Mouse (Mus musculus) liver, embryonic 13.5 days (tissue): ENCODE results near the gene Parp6. TPM values are rescaled to one million over a fixed set of nuclear protein-coding genes. Genes with fewer than 3 reads are reported as not detected.

Experiments
- ATAC-seq: fragments of 200-750 bp; cut with Nextera tagmentation; 2 replicates; pipeline ENCODE4 v1.8.0; 2017; ENCODE audit warnings: low read depth, mild to moderate bottlenecking, moderate number of reproducible peaks, moderate library complexity
- DNase-seq: peaks from one replicate; pipeline ENCODE4 v3.0.0; 2022
- H3K27ac ChIP-seq: fragments of 300-500 bp; sonication (generic); 2 replicates; pipeline ENCODE4 v1.5.1; 2015; ENCODE audit warnings: moderate library complexity, mild to moderate bottlenecking, inconsistent platforms
- H3K27me3 ChIP-seq: fragments of 300-500 bp; sonication (generic); 2 replicates; pipeline ENCODE4 v1.6.1; 2015; ENCODE audit warnings: mild to moderate bottlenecking, inconsistent platforms
- H3K36me3 ChIP-seq: fragments of 300-500 bp; sonication (generic); 2 replicates; pipeline ENCODE4 v1.6.1; 2015; ENCODE audit warnings: mild to moderate bottlenecking, inconsistent platforms
- H3K4me1 ChIP-seq: fragments of 300-500 bp; sonication (generic); replicated peaks from 2 replicates; pipeline ENCODE4 v1.6.1; 2015; ENCODE audit warnings: inconsistent platforms
- H3K4me2 ChIP-seq: fragments of 300-500 bp; sonication (generic); 2 replicates; pipeline ENCODE4 v1.6.1; 2015; ENCODE audit warnings: inconsistent platforms, mild to moderate bottlenecking, moderate library complexity
- H3K4me3 ChIP-seq: fragments of 300-500 bp; sonication (generic); replicated peaks from 2 replicates; pipeline ENCODE4 v1.5.1; 2015; ENCODE audit warnings: mild to moderate bottlenecking, inconsistent platforms
- H3K9ac ChIP-seq: fragments of 300-500 bp; sonication (generic); 2 replicates; pipeline ENCODE4 v1.6.1; 2015; ENCODE audit warnings: mild to moderate bottlenecking, inconsistent platforms
- H3K9me3 ChIP-seq: fragments of 300-500 bp; sonication (generic); replicated peaks from 2 replicates; pipeline ENCODE4 v1.6.1; 2016; ENCODE audit warnings: inconsistent platforms
- WGBS: fragments of 180-500 bp; shearing (Covaris S2); methylation state at CpG from one replicate; pipeline ENCODE4 v1.1.7; 2015; ENCODE audit not compliant: insufficient replicate concordance; 5-methylcytosine and 5-hydroxymethylcytosine counted together
- polyA plus RNA-seq: library from polyadenylated mRNA; unstranded; fragments of >200 nt; fragmentation: Nextera tagmentation; extraction: Ambion mirVana; gene quantifications from 2 replicates; pipeline ENCODE4 v1.2.1, GENCODE M21; 2015

Gene Parp6
- polyA plus RNA-seq, 1 experiment from 2014 or later: 3.7 TPM

DNA sequence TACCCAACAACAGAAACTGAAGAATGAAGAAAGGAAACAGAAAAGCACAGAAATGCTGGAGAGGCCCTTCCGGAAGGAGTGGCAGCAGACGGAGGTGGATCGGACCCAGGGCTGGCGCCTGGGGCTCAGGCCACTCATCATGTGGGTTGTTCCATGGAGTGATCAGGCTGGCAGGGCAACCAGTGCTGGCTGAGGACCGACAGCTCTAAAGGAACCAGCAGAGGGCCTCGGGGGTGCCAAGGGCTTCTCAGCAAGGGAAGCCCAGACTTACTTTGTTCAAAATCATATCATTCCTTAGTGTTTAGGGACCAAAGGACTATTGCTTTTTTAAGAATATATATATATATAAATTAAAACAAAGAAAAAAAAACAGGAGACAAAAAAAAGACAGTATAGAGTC is 11.1 kb upstream of the Parp6 start:
- no peak for ATAC-seq
- H3K27ac ChIP-seq: no peak overlapping the region
- H3K4me1 ChIP-seq: no peaks in the 10 kb centered on the region
- no peak for DNase-seq
- no peak overlapping the region for H3K9ac ChIP-seq
- H3K4me2 ChIP-seq: no peak overlapping the region
- H3K36me3 ChIP-seq: no peaks in the 10 kb centered on the region
- H3K9me3 ChIP-seq: no peaks in the 10 kb centered on the region
- no peak overlapping the region for H3K4me3 ChIP-seq
- WGBS: 51% methylated on average over 6 of the region's 6 CpGs
- H3K27me3 ChIP-seq: peaks cover 57% of the 10 kb centered on the region

- H3K9ac ChIP-seq: no peak overlapping the region
- ATAC-seq (no peak), DNase-seq (no peak)
- H3K36me3 ChIP-seq: no peaks in the 10 kb centered on the region
- peaks cover 24% of the 10 kb centered on the region for H3K27me3 ChIP-seq
- H3K4me1 ChIP-seq: peaks cover under 1% of the 10 kb centered on the region; the same call in 1 of the 2 replicates
- 54% methylated on average over 2 of the region's 2 CpGs for WGBS
- no peaks in the 10 kb centered on the region for H3K9me3 ChIP-seq
- no peak overlapping the region for H3K27ac ChIP-seq
- H3K4me2 ChIP-seq: no peak overlapping the region
- H3K4me3 ChIP-seq: no peak overlapping the region
Observed at GRCm38 (mm10) chr9:59610950-59611349, 6.1 kb upstream of the Parp6 start.

DNA sequence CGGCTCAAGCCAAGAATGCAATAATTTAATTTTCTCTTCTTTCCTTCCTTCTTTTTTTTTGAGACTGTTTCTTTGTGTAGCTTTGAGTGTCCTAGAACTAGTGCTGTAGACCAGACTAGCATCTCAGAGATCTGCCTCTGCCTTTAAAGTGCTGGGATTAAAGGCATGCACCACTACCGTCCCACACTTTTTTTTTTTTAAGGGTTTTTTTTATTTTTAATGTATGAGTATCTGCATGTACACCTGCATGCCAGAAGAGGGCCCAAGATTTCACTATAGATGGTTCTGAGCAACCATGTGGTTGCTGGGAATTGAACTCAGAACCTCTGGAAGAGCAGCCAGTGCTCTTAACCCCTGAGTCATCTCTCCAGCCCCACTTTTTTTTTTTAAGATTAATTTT is 1.3 kb upstream of the Parp6 start:
- no peaks in the 10 kb centered on the region for H3K36me3 ChIP-seq
- no peak overlapping the region for H3K27ac ChIP-seq
- no peaks in the 10 kb centered on the region for H3K9me3 ChIP-seq
- no peak overlapping the region for H3K4me3 ChIP-seq
- DNase-seq (no peak), ATAC-seq (no peak)
- H3K4me2 ChIP-seq: 0 out of 2 replicates have a peak overlapping the region, but pooled peaks have one; percentile 93
- H3K9ac ChIP-seq: no peak overlapping the region
- peaks cover 17% of the 10 kb centered on the region for H3K4me1 ChIP-seq
- WGBS: 73% methylated on average over 2 of the region's 2 CpGs
- H3K27me3 ChIP-seq: peaks cover 11% of the 10 kb centered on the region; the same call in 1 of the 2 replicates

GRCm38 (mm10) chr9:59617307-59617973 is 356 bp downstream of the Parp6 start:
- peaks cover 7% of the 10 kb centered on the region; the same call in 1 of the 2 replicates for H3K27me3 ChIP-seq
- peak overlapping the region; percentile 85 for H3K9ac ChIP-seq
- H3K4me3 ChIP-seq: peak overlapping the region; percentile 77
- H3K4me1 ChIP-seq: peaks cover 17% of the 10 kb centered on the region
- H3K36me3 ChIP-seq: no peaks in the 10 kb centered on the region
- under 1% methylated on average over 48 of the region's 58 CpGs for WGBS
- peak overlapping the region; percentile 47; the same call in 1 of the 2 replicates for H3K27ac ChIP-seq
- H3K4me2 ChIP-seq: peak overlapping the region; percentile 93
- peak; percentile 30 for ATAC-seq
- no peak for DNase-seq
- no peaks in the 10 kb centered on the region for H3K9me3 ChIP-seq

DNA sequence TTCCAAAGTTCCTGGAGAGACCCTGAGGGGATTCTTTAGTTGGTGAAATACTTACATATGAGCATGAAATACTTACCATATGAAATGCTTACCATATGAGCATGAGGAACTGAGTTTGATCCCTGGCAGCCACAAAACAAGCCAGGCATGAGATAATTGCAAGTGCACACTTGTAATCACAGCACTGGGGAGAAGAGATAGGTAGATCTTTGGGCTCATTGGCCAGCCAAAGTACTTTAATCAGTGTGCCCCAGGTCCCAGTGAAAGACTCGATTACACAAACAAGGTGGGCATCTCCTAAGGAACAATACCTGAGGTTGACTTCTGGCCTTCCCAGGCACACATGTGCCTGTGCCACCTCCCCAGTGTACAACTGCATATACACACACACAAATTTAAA is 21.3 kb downstream of the Parp6 start:
- Histone ChIP-seq H3K4me2 (no peak overlapping the region), H3K4me1 (peaks cover 12% of the 10 kb centered on the region), H3K9ac (no peak overlapping the region), H3K36me3 (peaks cover 14% of the 10 kb centered on the region; the same call in 1 of the 2 replicates), H3K4me3 (no peak overlapping the region), H3K27me3 (no peaks in the 10 kb centered on the region), H3K27ac (no peak overlapping the region), H3K9me3 (no peaks in the 10 kb centered on the region)
- DNase-seq: peak; percentile 28
- WGBS: 37% methylated on average over 1 of the region's 1 CpGs
- ATAC-seq: peak; percentile 67; the same call in 1 of the 2 replicates

- no peak overlapping the region for H3K9ac ChIP-seq
- ATAC-seq (no peak), DNase-seq (no peak)
- no peak overlapping the region for H3K4me2 ChIP-seq
- peaks cover 8% of the 10 kb centered on the region; the same call in 1 of the 2 replicates for H3K36me3 ChIP-seq
- H3K27me3 ChIP-seq: no peaks in the 10 kb centered on the region
- no peak overlapping the region for H3K27ac ChIP-seq
- 75% methylated on average over 4 of the region's 4 CpGs for WGBS
- H3K4me1 ChIP-seq: peaks cover 12% of the 10 kb centered on the region
- H3K4me3 ChIP-seq: no peak overlapping the region
- H3K9me3 ChIP-seq: no peaks in the 10 kb centered on the region
Observed at GRCm38 (mm10) chr9:59639936-59640335, 22.9 kb downstream of the Parp6 start.

DNA sequence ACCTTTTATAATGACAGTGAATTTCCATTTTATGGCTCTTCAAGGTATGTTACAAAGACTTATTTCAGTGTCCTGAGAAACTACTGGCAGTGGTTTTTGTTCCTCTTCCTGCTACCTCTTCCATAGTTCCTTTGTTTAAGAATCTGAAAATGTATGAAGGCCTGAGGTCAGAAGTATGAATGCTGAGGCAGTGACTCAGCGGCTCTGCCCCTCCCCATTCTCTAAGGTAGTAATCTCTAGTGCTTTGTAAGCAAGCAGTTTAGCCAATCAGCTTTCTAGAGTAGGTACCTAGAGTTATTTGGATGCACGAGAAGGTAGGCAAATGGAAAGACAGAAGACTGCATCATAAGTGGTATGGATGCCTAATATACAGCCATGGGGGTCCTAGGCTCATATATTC is 24.2 kb downstream of the Parp6 start:
- DNase-seq (no peak), ATAC-seq (no peak)
- Histone ChIP-seq H3K4me3 (no peak overlapping the region), H3K9ac (no peak overlapping the region), H3K4me2 (no peak overlapping the region), H3K27ac (no peak overlapping the region), H3K9me3 (no peaks in the 10 kb centered on the region), H3K27me3 (no peaks in the 10 kb centered on the region), H3K4me1 (peaks cover 12% of the 10 kb centered on the region), H3K36me3 (peaks cover 8% of the 10 kb centered on the region; the same call in 1 of the 2 replicates)
- 61% methylated on average over 2 of the region's 2 CpGs for WGBS

- peaks cover 4% of the 10 kb centered on the region; the same call in 1 of the 2 replicates for H3K36me3 ChIP-seq
- no peak overlapping the region for H3K4me3 ChIP-seq
- ATAC-seq: no peak
- no peaks in the 10 kb centered on the region for H3K9me3 ChIP-seq
- DNase-seq: no peak
- peaks cover 13% of the 10 kb centered on the region for H3K27me3 ChIP-seq
- WGBS: 77% methylated on average over 4 of the region's 4 CpGs
- no peak overlapping the region for H3K9ac ChIP-seq
- no peak overlapping the region for H3K4me2 ChIP-seq
- peaks cover 16% of the 10 kb centered on the region for H3K4me1 ChIP-seq
- H3K27ac ChIP-seq: no peak overlapping the region
Observed at GRCm38 (mm10) chr9:59649911-59650310, 32.8 kb downstream of the Parp6 start.

GRCm38 (mm10) chr9:59653371-59653770 is 36.3 kb downstream of the Parp6 start:
- Histone ChIP-seq H3K36me3 (peaks cover 4% of the 10 kb centered on the region; the same call in 1 of the 2 replicates), H3K4me3 (no peak overlapping the region), H3K27me3 (peaks cover 41% of the 10 kb centered on the region), H3K27ac (peak overlapping the region; percentile 62), H3K9ac (no peak overlapping the region), H3K9me3 (no peaks in the 10 kb centered on the region), H3K4me2 (peak overlapping the region; percentile 28), H3K4me1 (peaks cover 51% of the 10 kb centered on the region)
- WGBS: 4% methylated on average over 3 of the region's 3 CpGs
- DNase-seq: peak; percentile 60
- ATAC-seq: peak; percentile 35

- no peak overlapping the region for H3K9ac ChIP-seq
- WGBS: 55% methylated on average over 2 of the region's 2 CpGs
- H3K4me2 ChIP-seq: no peak overlapping the region
- ATAC-seq: no peak
- H3K27ac ChIP-seq: no peak overlapping the region
- peaks cover 2% of the 10 kb centered on the region; the same call in 1 of the 2 replicates for H3K36me3 ChIP-seq
- peaks cover 60% of the 10 kb centered on the region for H3K4me1 ChIP-seq
- peaks cover 51% of the 10 kb centered on the region for H3K27me3 ChIP-seq
- no peak for DNase-seq
- no peaks in the 10 kb centered on the region for H3K9me3 ChIP-seq
- H3K4me3 ChIP-seq: no peak overlapping the region
Observed at GRCm38 (mm10) chr9:59654450-59654983, 37.4 kb downstream of the Parp6 start.

DNA sequence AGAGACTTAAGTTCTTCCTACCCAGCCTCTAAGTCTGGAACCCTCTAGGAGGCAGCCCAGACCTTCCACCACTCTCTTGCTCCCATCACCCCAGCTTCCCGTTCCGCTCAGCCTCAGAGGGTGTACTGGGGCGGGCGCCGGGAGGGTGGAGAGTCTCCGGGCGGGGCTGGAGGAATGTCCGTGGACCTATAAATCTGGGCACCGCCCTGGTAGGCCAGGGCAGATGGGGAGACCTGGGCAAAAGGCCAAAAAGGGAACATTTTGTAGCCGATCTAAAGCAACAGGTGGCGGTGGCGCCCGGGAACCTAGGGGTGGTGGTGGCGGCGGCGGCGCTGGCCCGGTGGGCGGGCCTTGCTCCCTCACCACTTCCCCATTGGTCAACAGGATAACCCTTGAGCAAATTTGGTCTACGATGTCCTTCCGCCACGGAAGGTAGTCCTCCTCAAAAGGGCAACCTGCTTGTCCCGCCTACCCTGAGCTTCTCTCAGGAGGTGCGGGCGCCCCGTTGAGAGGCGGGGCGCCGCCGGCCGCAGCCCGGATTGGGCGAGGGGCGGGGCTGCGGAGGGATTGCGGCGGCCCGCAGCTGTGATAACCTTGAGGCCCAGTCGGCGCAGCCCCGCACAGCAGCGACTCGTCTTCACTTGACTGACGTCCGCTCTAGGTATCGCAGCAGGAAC is 39.0 kb downstream of the Parp6 start, which contains the start of gene Pkm:
Gene Pkm (plus strand): TSS at position 411 of the 677 bp plus-strand sequence.
- H3K4me3 ChIP-seq: peak within 1 kb of the TSS; percentile 69
- under 1% methylated on average over 46 of the region's 46 CpGs for WGBS
- ATAC-seq (peak; percentile 88), DNase-seq (peak; percentile 87)
- H3K9me3 ChIP-seq: no peaks in the 10 kb centered on the region
- H3K4me1 ChIP-seq: peaks cover 76% of the 10 kb centered on the region
- H3K27ac ChIP-seq: peak within 1 kb of the TSS; percentile 84
- H3K27me3 ChIP-seq: peaks cover 67% of the 10 kb centered on the region
- H3K36me3 ChIP-seq: no peaks in the 10 kb centered on the region
- peak within 1 kb of the TSS; percentile 92 for H3K4me2 ChIP-seq
- H3K9ac ChIP-seq: peak within 1 kb of the TSS; percentile 72
